Mouse (Mus musculus): ENCODE results near the gene Letm1. TPM values are rescaled to one million over a fixed set of nuclear protein-coding genes. Genes with fewer than 3 reads are reported as not detected.
A peak's percentile ranks its signal among the peaks of the same experiment; 100 is the strongest.

Letm1 gene
- polyA plus RNA-seq, 1 experiment = 69.5 TPM

DNA sequence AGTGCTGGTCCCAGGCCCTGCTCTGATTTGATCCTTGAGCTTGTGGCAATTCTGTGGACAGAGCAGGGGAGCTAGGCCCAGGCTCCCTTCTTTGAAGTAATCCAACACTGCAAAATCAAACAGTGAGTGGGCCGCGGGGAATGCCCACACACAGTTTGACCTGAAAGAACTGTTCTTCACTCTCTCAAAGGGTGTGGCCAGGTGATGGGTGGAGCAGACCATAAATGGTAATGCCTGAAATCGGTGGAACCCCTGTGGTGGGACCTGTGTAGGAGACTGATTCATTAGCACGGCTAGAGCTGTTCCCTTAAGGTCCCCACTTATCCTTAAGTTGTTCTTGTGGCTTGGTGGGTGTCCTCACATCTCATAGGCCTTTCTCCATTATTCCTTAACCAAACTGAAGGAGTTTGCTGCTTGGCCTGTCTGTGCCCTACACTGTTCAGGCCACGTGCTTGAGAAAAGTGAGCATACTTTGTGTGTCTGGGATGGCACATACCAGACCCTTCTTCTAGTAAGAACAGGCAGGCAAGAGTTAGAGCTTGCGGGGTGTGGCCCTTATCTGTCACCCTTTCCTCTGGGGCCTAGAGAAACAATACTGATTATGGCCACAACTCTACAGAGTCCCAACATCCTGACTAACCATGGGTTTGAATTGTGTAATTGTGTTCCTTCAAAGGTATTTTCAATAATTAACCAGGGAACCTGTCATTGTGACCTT is 33.5 kb upstream of the Letm1 start:
- 90% methylated on average over 6 of the region's 6 CpGs for WGBS
- Histone ChIP-seq H3K4me1 (replicated peaks; ENCODE audit: control insufficient read depth, insufficient read depth, low read length) (peaks cover 6% of the 10 kb centered on the region), H3K27ac (ENCODE audit: control insufficient read depth, insufficient read depth, low read length) (no peak overlapping the region), H3K27me3 (ENCODE audit: control insufficient read depth, insufficient read depth, low read length) (no peaks in the 10 kb centered on the region), H3K4me3 (ENCODE audit: control insufficient read depth, insufficient read depth, low read length) (no peak overlapping the region), H3K36me3 (ENCODE audit: control insufficient read depth, insufficient read depth, low read length) (no peaks in the 10 kb centered on the region)
- TF ChIP-seq POLR2A (IDR thresholded peaks at IDR 0.05; ENCODE audit: control insufficient read depth, extremely low read depth, insufficient read depth, low read length, poor library complexity) (no peak), CTCF (IDR thresholded peaks at IDR 0.05; ENCODE audit: borderline replicate concordance, control insufficient read depth, extremely low read depth, insufficient read depth, low read length, poor library complexity) (no peak)
- no peak for DNase-seq

DNA sequence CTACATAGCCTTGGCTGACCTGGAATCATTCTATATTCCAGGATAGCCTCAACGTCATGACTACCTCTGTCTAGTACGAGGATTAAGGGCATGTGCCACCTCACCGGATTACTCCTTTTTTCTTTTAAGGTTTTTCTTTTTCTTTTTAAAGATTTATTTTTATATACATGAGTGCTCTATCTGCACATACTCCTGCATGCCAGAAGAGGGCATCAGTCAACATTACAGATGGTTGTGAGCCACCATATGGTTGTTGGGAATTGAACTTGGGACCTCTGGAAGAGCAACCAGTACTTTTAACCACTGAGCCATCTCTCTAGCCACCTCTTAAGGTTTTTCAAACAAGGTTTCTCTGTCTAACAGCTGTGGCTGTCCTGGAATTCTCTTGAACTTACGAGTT is 28.9 kb upstream of the Letm1 start:
- Histone ChIP-seq H3K4me1 (replicated peaks; ENCODE audit: control insufficient read depth, insufficient read depth, low read length) (no peaks in the 10 kb centered on the region), H3K36me3 (ENCODE audit: control insufficient read depth, insufficient read depth, low read length) (no peaks in the 10 kb centered on the region), H3K27ac (ENCODE audit: control insufficient read depth, insufficient read depth, low read length) (no peak overlapping the region), H3K27me3 (ENCODE audit: control insufficient read depth, insufficient read depth, low read length) (no peaks in the 10 kb centered on the region), H3K4me3 (ENCODE audit: control insufficient read depth, insufficient read depth, low read length) (no peak overlapping the region)
- no peak for DNase-seq
- TF ChIP-seq CTCF (IDR thresholded peaks at IDR 0.05; ENCODE audit: borderline replicate concordance, control insufficient read depth, extremely low read depth, insufficient read depth, low read length, poor library complexity) (no peak), POLR2A (IDR thresholded peaks at IDR 0.05; ENCODE audit: control insufficient read depth, extremely low read depth, insufficient read depth, low read length, poor library complexity) (no peak)
- WGBS = 94% methylated on average over 4 of the region's 4 CpGs

DNA sequence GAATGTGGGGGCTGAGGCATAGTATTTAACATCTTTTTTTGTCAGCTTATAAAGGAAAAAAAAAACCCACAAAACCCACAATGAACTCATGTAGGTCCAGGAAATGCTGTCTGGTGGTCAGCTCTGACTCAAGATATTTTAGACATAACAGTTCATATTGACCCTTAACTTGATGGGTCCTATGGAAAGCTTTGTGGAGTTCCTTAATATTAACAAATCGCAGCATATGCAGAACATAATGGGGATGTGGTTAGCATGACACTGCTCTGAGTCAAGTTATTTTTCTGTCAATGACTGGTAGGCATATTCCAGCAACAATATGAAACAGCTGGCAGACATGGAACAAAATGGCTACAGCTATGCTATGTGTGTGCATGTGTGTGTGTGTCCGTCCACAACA is 20.7 kb upstream of the Letm1 start:
- Histone ChIP-seq H3K27me3 (ENCODE audit: control insufficient read depth, insufficient read depth, low read length) (no peaks in the 10 kb centered on the region), H3K36me3 (ENCODE audit: control insufficient read depth, insufficient read depth, low read length) (no peaks in the 10 kb centered on the region), H3K27ac (ENCODE audit: control insufficient read depth, insufficient read depth, low read length) (no peak overlapping the region), H3K4me1 (replicated peaks; ENCODE audit: control insufficient read depth, insufficient read depth, low read length) (0 out of 2 replicates have a peak, but pooled peaks cover 2% of the 10 kb centered on the region), H3K4me3 (ENCODE audit: control insufficient read depth, insufficient read depth, low read length) (no peak overlapping the region)
- no peak for DNase-seq
- TF ChIP-seq CTCF (IDR thresholded peaks at IDR 0.05; ENCODE audit: borderline replicate concordance, control insufficient read depth, extremely low read depth, insufficient read depth, low read length, poor library complexity) = no peak
- TF ChIP-seq POLR2A (IDR thresholded peaks at IDR 0.05; ENCODE audit: control insufficient read depth, extremely low read depth, insufficient read depth, low read length, poor library complexity) = no peak
- 97% methylated on average over 2 of the region's 2 CpGs for WGBS

GRCm38 (mm10) chr5:33791912-33792643 is 9.5 kb upstream of the Letm1 start:
- H3K4me1 ChIP-seq (replicated peaks; ENCODE audit: control insufficient read depth, insufficient read depth, low read length) = no peaks in the 10 kb centered on the region
- no peak for TF ChIP-seq CTCF (IDR thresholded peaks at IDR 0.05; ENCODE audit: borderline replicate concordance, control insufficient read depth, extremely low read depth, insufficient read depth, low read length, poor library complexity)
- no peak for TF ChIP-seq POLR2A (IDR thresholded peaks at IDR 0.05; ENCODE audit: control insufficient read depth, extremely low read depth, insufficient read depth, low read length, poor library complexity)
- H3K27me3 ChIP-seq (ENCODE audit: control insufficient read depth, insufficient read depth, low read length) = no peaks in the 10 kb centered on the region
- H3K36me3 ChIP-seq (ENCODE audit: control insufficient read depth, insufficient read depth, low read length) = no peaks in the 10 kb centered on the region
- no peak overlapping the region for H3K4me3 ChIP-seq (ENCODE audit: control insufficient read depth, insufficient read depth, low read length)
- WGBS = 90% methylated on average over 5 of the region's 5 CpGs
- no peak for DNase-seq
- no peak overlapping the region for H3K27ac ChIP-seq (ENCODE audit: control insufficient read depth, insufficient read depth, low read length)

DNA sequence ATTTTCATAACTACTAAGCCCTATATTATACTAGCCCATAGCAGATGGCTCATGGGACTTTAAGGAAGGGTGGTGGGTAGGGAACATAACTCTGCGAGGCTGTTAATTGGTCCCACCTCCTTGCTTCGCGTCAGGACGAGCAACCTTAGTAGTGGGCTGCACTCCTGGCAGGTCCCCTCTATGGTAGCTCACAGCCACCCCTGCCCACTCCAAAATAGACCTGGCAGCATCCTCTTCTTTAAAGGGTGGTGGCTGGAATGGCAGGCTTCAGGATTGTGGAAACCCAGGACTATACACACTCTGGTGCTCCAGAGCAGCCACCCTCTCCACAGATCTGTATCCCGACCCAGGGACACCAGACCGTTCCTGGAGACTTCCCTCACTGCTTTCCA is 378 bp upstream of the Letm1 start:
- Histone ChIP-seq H3K27ac (ENCODE audit: control insufficient read depth, insufficient read depth, low read length) (no peak overlapping the region), H3K27me3 (ENCODE audit: control insufficient read depth, insufficient read depth, low read length) (no peaks in the 10 kb centered on the region), H3K4me3 (ENCODE audit: control insufficient read depth, insufficient read depth, low read length) (peak overlapping the region; percentile 87), H3K4me1 (replicated peaks; ENCODE audit: control insufficient read depth, insufficient read depth, low read length) (peaks cover 12% of the 10 kb centered on the region), H3K36me3 (ENCODE audit: control insufficient read depth, insufficient read depth, low read length) (no peaks in the 10 kb centered on the region)
- no peak for TF ChIP-seq CTCF (IDR thresholded peaks at IDR 0.05; ENCODE audit: borderline replicate concordance, control insufficient read depth, extremely low read depth, insufficient read depth, low read length, poor library complexity)
- TF ChIP-seq POLR2A (IDR thresholded peaks at IDR 0.05; ENCODE audit: control insufficient read depth, extremely low read depth, insufficient read depth, low read length, poor library complexity) = no peak
- 16% methylated on average over 6 of the region's 6 CpGs for WGBS
- no peak for DNase-seq

- DNase-seq = no peak
Observed at GRCm38 (mm10) chr5:33781964-33782344, 663 bp downstream of the Letm1 start.

More at GRCm38 (mm10) chr5:33781964-33782344, 663 bp downstream of the Letm1 start:
- H3K27ac ChIP-seq (ENCODE audit: control insufficient read depth, insufficient read depth, low read length) = no peak overlapping the region
- H3K36me3 ChIP-seq (ENCODE audit: control insufficient read depth, insufficient read depth, low read length) = peaks cover 10% of the 10 kb centered on the region
- H3K27me3 ChIP-seq (ENCODE audit: control insufficient read depth, insufficient read depth, low read length) = no peaks in the 10 kb centered on the region
- TF ChIP-seq CTCF (IDR thresholded peaks at IDR 0.05; ENCODE audit: borderline replicate concordance, control insufficient read depth, extremely low read depth, insufficient read depth, low read length, poor library complexity) = no peak
- no peak for TF ChIP-seq POLR2A (IDR thresholded peaks at IDR 0.05; ENCODE audit: control insufficient read depth, extremely low read depth, insufficient read depth, low read length, poor library complexity)
- H3K4me1 ChIP-seq (replicated peaks; ENCODE audit: control insufficient read depth, insufficient read depth, low read length) = peaks cover 12% of the 10 kb centered on the region
- peak overlapping the region; percentile 87 for H3K4me3 ChIP-seq (ENCODE audit: control insufficient read depth, insufficient read depth, low read length)
- 5% methylated on average over 11 of the region's 11 CpGs for WGBS

All from thymus, adult 2 months (tissue).